Mouse (Mus musculus): ENCODE results near the gene Cdc34. TPM values are rescaled to one million over a fixed set of nuclear protein-coding genes. Genes with fewer than 3 reads are reported as not detected.

Gene Cdc34
- polyA plus RNA-seq, 1 experiment from 2014 or later: 240 TPM

DNA sequence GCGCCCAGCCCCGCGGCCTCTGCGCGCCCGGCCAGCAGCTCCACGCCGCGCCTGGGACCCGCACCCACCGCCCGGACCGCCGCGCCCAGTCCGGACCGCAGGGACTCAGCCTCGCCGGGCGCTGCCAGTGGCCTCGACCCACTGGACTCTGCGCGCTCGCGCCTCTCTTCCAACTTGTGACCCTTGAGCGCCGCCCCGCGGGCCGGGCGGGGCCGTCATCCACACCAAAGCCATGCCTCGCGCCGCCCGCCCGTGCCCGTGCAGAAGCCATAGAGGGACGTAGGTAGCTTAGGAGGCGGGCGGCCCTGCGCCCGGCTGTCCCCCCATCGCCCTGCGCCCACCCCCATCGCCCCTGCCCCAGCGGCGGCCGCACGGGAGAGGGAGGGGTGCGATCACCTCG, 53.4 kb downstream of the Cdc34 start:
- H3K36me3 ChIP-seq (replicated peaks): peaks cover 78% of the 10 kb centered on the region
- WGBS: 38% methylated on average over 52 of the region's 52 CpGs
- H3K4me3 ChIP-seq: peak overlapping the region; percentile 33
- H3K27me3 ChIP-seq (replicated peaks; ENCODE audit: low read depth, poor library complexity, severe bottlenecking): peaks cover 30% of the 10 kb centered on the region
- H3K9me3 ChIP-seq: peaks cover 53% of the 10 kb centered on the region
- DNase-seq (ENCODE audit: low spot score): no peak
- no peak overlapping the region for H3K27ac ChIP-seq (replicated peaks)
- H3K4me1 ChIP-seq: peaks cover 10% of the 10 kb centered on the region

DNA sequence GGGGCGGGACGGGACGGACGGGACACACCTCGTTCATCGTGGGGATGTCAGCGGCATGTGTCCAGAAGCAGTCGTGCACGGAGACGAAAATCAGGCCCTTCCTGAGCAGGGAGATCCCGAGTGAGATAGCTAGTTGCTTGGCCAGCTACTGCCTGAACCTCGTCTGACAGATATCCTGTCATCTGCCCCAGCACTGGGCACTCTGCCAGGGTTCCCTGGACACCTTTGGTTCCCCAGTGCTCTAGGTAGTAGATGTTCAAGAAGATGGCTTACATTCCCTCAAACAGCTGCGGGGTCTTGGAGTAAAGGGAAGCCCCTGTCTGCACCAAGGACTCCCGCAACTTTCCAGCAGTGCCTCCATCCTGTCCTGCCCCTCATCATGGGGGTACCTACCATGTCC, 54.7 kb downstream of the Cdc34 start:
- H3K4me1 ChIP-seq: peaks cover 10% of the 10 kb centered on the region
- H3K27me3 ChIP-seq (replicated peaks; ENCODE audit: low read depth, poor library complexity, severe bottlenecking): peaks cover 30% of the 10 kb centered on the region
- peaks cover 63% of the 10 kb centered on the region for H3K9me3 ChIP-seq
- H3K36me3 ChIP-seq (replicated peaks): peaks cover 91% of the 10 kb centered on the region
- H3K4me3 ChIP-seq: no peak overlapping the region
- no peak for DNase-seq (ENCODE audit: low spot score)
- no peak overlapping the region for H3K27ac ChIP-seq (replicated peaks)
- WGBS: 91% methylated on average over 14 of the region's 14 CpGs

Other genes starting within 250 kb of the Cdc34 start
- not detected in 2 replicates for gene Vmn2r83, start 213.5 kb upstream of the Cdc34 start, polyA plus RNA-seq (2016; fragmentation: Nextera tagmentation; extraction: Ambion mirVana)
- 28.4 and 29.2 TPM in 2 replicates for gene Plpp2, start 148.4 kb upstream of the Cdc34 start, polyA plus RNA-seq (2016; fragmentation: Nextera tagmentation; extraction: Ambion mirVana)
- 76.4 and 77.3 TPM in 2 replicates for gene Mier2, start 127.0 kb upstream of the Cdc34 start, polyA plus RNA-seq (2016; fragmentation: Nextera tagmentation; extraction: Ambion mirVana)
- not detected in 2 replicates for gene Theg, start 94.9 kb upstream of the Cdc34 start, polyA plus RNA-seq (2016; fragmentation: Nextera tagmentation; extraction: Ambion mirVana)
- gene C2cd4c, start 68.2 kb upstream of the Cdc34 start, polyA plus RNA-seq (2016; fragmentation: Nextera tagmentation; extraction: Ambion mirVana): 0.03 TPM in 1 of 2 replicates, not detected in the other
- gene Shc2, start 44.3 kb upstream of the Cdc34 start, polyA plus RNA-seq (2016; fragmentation: Nextera tagmentation; extraction: Ambion mirVana): 20.0 and 21.5 TPM in 2 replicates
- gene Odf3l2, start 36.5 kb upstream of the Cdc34 start, polyA plus RNA-seq (2016; fragmentation: Nextera tagmentation; extraction: Ambion mirVana): not detected in 2 replicates
- 2.5 and 3.2 TPM in 2 replicates for gene Madcam1, start 17.6 kb upstream of the Cdc34 start, polyA plus RNA-seq (2016; fragmentation: Nextera tagmentation; extraction: Ambion mirVana)
- gene Tpgs1, start 12.8 kb upstream of the Cdc34 start, polyA plus RNA-seq (2016; fragmentation: Nextera tagmentation; extraction: Ambion mirVana): 62.6 and 63.5 TPM in 2 replicates
- 0.88 and 1.5 TPM in 2 replicates for gene Gzmm, start 6.8 kb downstream of the Cdc34 start, polyA plus RNA-seq (2016; fragmentation: Nextera tagmentation; extraction: Ambion mirVana)
- gene Bsg, start 22.3 kb downstream of the Cdc34 start, polyA plus RNA-seq (2016; fragmentation: Nextera tagmentation; extraction: Ambion mirVana): 591 and 608 TPM in 2 replicates
- gene Hcn2, start 34.4 kb downstream of the Cdc34 start, polyA plus RNA-seq (2016; fragmentation: Nextera tagmentation; extraction: Ambion mirVana): 0.04 TPM in 1 of 2 replicates, not detected in the other
- 52.8 and 54.3 TPM in 2 replicates for gene Polrmt, start 64.4 kb downstream of the Cdc34 start, polyA plus RNA-seq (2016; fragmentation: Nextera tagmentation; extraction: Ambion mirVana)
- gene Fgf22, start 72.9 kb downstream of the Cdc34 start, polyA plus RNA-seq (2016; fragmentation: Nextera tagmentation; extraction: Ambion mirVana): 0.46 TPM in 1 of 2 replicates, not detected in the other
- 125 and 126 TPM in 2 replicates for gene Rnf126, start 84.8 kb downstream of the Cdc34 start, polyA plus RNA-seq (2016; fragmentation: Nextera tagmentation; extraction: Ambion mirVana)
- 1.9 and 2.2 TPM in 2 replicates for gene Fstl3, start 95.1 kb downstream of the Cdc34 start, polyA plus RNA-seq (2016; fragmentation: Nextera tagmentation; extraction: Ambion mirVana)
- gene Prss57, start 108.8 kb downstream of the Cdc34 start, polyA plus RNA-seq (2016; fragmentation: Nextera tagmentation; extraction: Ambion mirVana): 0.05 TPM in 1 of 2 replicates, not detected in the other
- 127 and 129 TPM in 2 replicates for gene Palm, start 111.4 kb downstream of the Cdc34 start, polyA plus RNA-seq (2016; fragmentation: Nextera tagmentation; extraction: Ambion mirVana)
- 1.7 and 2.2 TPM in 2 replicates for gene Misp, start 138.8 kb downstream of the Cdc34 start, polyA plus RNA-seq (2016; fragmentation: Nextera tagmentation; extraction: Ambion mirVana)
- gene Ptbp1, start 172.2 kb downstream of the Cdc34 start, polyA plus RNA-seq (2016; fragmentation: Nextera tagmentation; extraction: Ambion mirVana): 406 and 416 TPM in 2 replicates
- 9.3 and 12.3 TPM in 2 replicates for gene Prtn3, start 192.3 kb downstream of the Cdc34 start, polyA plus RNA-seq (2016; fragmentation: Nextera tagmentation; extraction: Ambion mirVana)
- 123 and 139 TPM in 2 replicates for gene Plppr3, start 192.4 kb downstream of the Cdc34 start, polyA plus RNA-seq (2016; fragmentation: Nextera tagmentation; extraction: Ambion mirVana)
- gene Elane, start 204.1 kb downstream of the Cdc34 start, polyA plus RNA-seq (2016; fragmentation: Nextera tagmentation; extraction: Ambion mirVana): 0.20 TPM in 1 of 2 replicates, not detected in the other
- not detected in 2 replicates for gene Cfd, start 208.7 kb downstream of the Cdc34 start, polyA plus RNA-seq (2016; fragmentation: Nextera tagmentation; extraction: Ambion mirVana)
- 63.6 and 68.1 TPM in 2 replicates for gene Med16, start 226.7 kb downstream of the Cdc34 start, polyA plus RNA-seq (2016; fragmentation: Nextera tagmentation; extraction: Ambion mirVana)
- gene Gm26602, start 228.7 kb downstream of the Cdc34 start, polyA plus RNA-seq (2016; fragmentation: Nextera tagmentation; extraction: Ambion mirVana): 3.4 TPM in 1 of 2 replicates, not detected in the other
- gene Kiss1r, start 234.8 kb downstream of the Cdc34 start, polyA plus RNA-seq (2016; fragmentation: Nextera tagmentation; extraction: Ambion mirVana): 0.33 and 0.37 TPM in 2 replicates
- 125 and 136 TPM in 2 replicates for gene R3hdm4, start 239.0 kb downstream of the Cdc34 start, polyA plus RNA-seq (2016; fragmentation: Nextera tagmentation; extraction: Ambion mirVana)
- gene Arid3a, start 244.8 kb downstream of the Cdc34 start, polyA plus RNA-seq (2016; fragmentation: Nextera tagmentation; extraction: Ambion mirVana): 15.7 and 18.0 TPM in 2 replicates

All from embryonic facial prominence, embryonic 10.5 days (tissue).